Mouse (Mus musculus) heart, embryonic 15.5 days (tissue): ENCODE data around the gene Hand1. TPM values are rescaled to one million over a fixed set of nuclear protein-coding genes. Genes with fewer than 3 reads are reported as not detected.
"Not testable (repeated sequence)": the region's sequence is repeated elsewhere in the genome, so short reads cannot be mapped to it uniquely, and the experiment has no call there.

Experiments used
- ATAC-seq: fragments of 200-750 bp; cut with Nextera tagmentation; replicated peaks from 2 replicates; pipeline ENCODE4 v1.8.0; 2017; ENCODE audit warnings: low read depth, moderate TSS enrichment; ENCODE audit not compliant: insufficient number of reproducible peaks, insufficient read depth, low FRiP score
- H3K27ac ChIP-seq: fragments of 300-500 bp; sonication (generic); 2 replicates; pipeline ENCODE4 v1.5.1; 2015; ENCODE audit warnings: mild to moderate bottlenecking, inconsistent platforms
- H3K27me3 ChIP-seq: fragments of 300-500 bp; sonication (generic); 2 replicates; pipeline ENCODE4 v1.6.1; 2015; ENCODE audit warnings: inconsistent platforms
- H3K36me3 ChIP-seq: fragments of 300-500 bp; sonication (generic); 2 replicates; pipeline ENCODE4 v1.6.1; 2015; ENCODE audit warnings: mild to moderate bottlenecking, inconsistent platforms
- H3K4me1 ChIP-seq: fragments of 300-500 bp; sonication (generic); replicated peaks from 2 replicates; pipeline ENCODE4 v1.6.1; 2015; ENCODE audit warnings: inconsistent platforms
- H3K4me2 ChIP-seq: fragments of 300-500 bp; sonication (generic); 2 replicates; pipeline ENCODE4 v1.6.1; 2015; ENCODE audit warnings: inconsistent platforms, mild to moderate bottlenecking, moderate library complexity
- H3K4me3 ChIP-seq: fragments of 300-500 bp; sonication (generic); 2 replicates; pipeline ENCODE4 v1.5.1; 2015; ENCODE audit warnings: mild to moderate bottlenecking, inconsistent platforms
- H3K9ac ChIP-seq: fragments of 300-500 bp; sonication (generic); 2 replicates; pipeline ENCODE4 v1.6.1; 2015; ENCODE audit warnings: mild to moderate bottlenecking, inconsistent platforms
- H3K9me3 ChIP-seq: fragments of 300-500 bp; sonication (generic); replicated peaks from 2 replicates; pipeline ENCODE4 v1.6.1; 2016; ENCODE audit warnings: inconsistent platforms
- whole genome bisulfite sequencing: fragments of 180-500 bp; shearing (Covaris S2); methylation state at CpG from one replicate; pipeline ENCODE4 v1.1.7; 2015; ENCODE audit warnings: mixed read lengths; 5-methylcytosine and 5-hydroxymethylcytosine counted together
- polyA plus RNA-seq: library from polyadenylated mRNA; unstranded; fragments of >200 nt; fragmentation: Nextera tagmentation; extraction: Ambion mirVana; gene quantifications from 2 replicates; pipeline ENCODE4 v1.2.1, GENCODE M21; 2015

Gene Hand1
- polyA plus RNA-seq, 1 experiment from 2014 or later: 11.4 TPM

- peaks cover 10% of the 10 kb centered on the region; the same call in 1 of the 2 replicates for H3K4me1 ChIP-seq
- H3K9me3 ChIP-seq: no peaks in the 10 kb centered on the region
- H3K27ac ChIP-seq: no peak overlapping the region
- WGBS: 34% methylated on average over 7 of the region's 7 CpGs
- no peak overlapping the region for H3K9ac ChIP-seq
- no peak overlapping the region for H3K4me2 ChIP-seq
- no peaks in the 10 kb centered on the region for H3K36me3 ChIP-seq
- H3K4me3 ChIP-seq: no peak overlapping the region
- peaks cover 18% of the 10 kb centered on the region for H3K27me3 ChIP-seq
- ATAC-seq: peak; percentile 67; the same call in 1 of the 2 replicates
Measured at GRCm38 (mm10) chr11:57847396-57847795, 14.8 kb upstream of the Hand1 start.

- not testable (repeated sequence) for H3K9me3 ChIP-seq, H3K27ac ChIP-seq, H3K4me2 ChIP-seq, H3K4me3 ChIP-seq, H3K9ac ChIP-seq, ATAC-seq, H3K36me3 ChIP-seq
- WGBS: 73% methylated on average over 9 of the region's 9 CpGs
- peaks cover 10% of the 10 kb centered on the region; the same call in 1 of the 2 replicates for H3K4me1 ChIP-seq
- H3K27me3 ChIP-seq: peaks cover 21% of the 10 kb centered on the region
Measured at GRCm38 (mm10) chr11:57846421-57847363, 14.1 kb upstream of the Hand1 start.

- WGBS: 44% methylated on average over 7 of the region's 7 CpGs
- Histone ChIP-seq H3K4me2 (no peak overlapping the region), H3K27me3 (peaks cover 59% of the 10 kb centered on the region), H3K4me3 (no peak overlapping the region), H3K27ac (no peak overlapping the region), H3K9ac (no peak overlapping the region), H3K9me3 (no peaks in the 10 kb centered on the region), H3K36me3 (no peaks in the 10 kb centered on the region), H3K4me1 (peaks cover 14% of the 10 kb centered on the region)
- no peak for ATAC-seq
Measured at GRCm38 (mm10) chr11:57841391-57841790, 8.8 kb upstream of the Hand1 start.

- no peak overlapping the region for H3K9ac ChIP-seq
- H3K9me3 ChIP-seq: no peaks in the 10 kb centered on the region
Measured at GRCm38 (mm10) chr11:57840986-57841385, 8.4 kb upstream of the Hand1 start.

GRCm38 (mm10) chr11:57837861-57838680 is 5.5 kb upstream of the Hand1 start:
- no peak overlapping the region for H3K9ac ChIP-seq
- H3K27me3 ChIP-seq: peaks cover 86% of the 10 kb centered on the region
- H3K4me2 ChIP-seq: no peak overlapping the region
- no peak overlapping the region for H3K4me3 ChIP-seq
- H3K27ac ChIP-seq: no peak overlapping the region
- peaks cover 16% of the 10 kb centered on the region for H3K4me1 ChIP-seq
- WGBS: 32% methylated on average over 22 of the region's 22 CpGs
- H3K9me3 ChIP-seq: no peaks in the 10 kb centered on the region
- H3K36me3 ChIP-seq: no peaks in the 10 kb centered on the region
- ATAC-seq: no peak

More at GRCm38 (mm10) chr11:57840986-57841385, 8.4 kb upstream of the Hand1 start:
- H3K27ac ChIP-seq: no peak overlapping the region
- no peaks in the 10 kb centered on the region for H3K36me3 ChIP-seq
- WGBS: 32% methylated on average over 10 of the region's 10 CpGs
- peaks cover 16% of the 10 kb centered on the region for H3K4me1 ChIP-seq
- no peak overlapping the region for H3K4me2 ChIP-seq
- no peak for ATAC-seq
- peaks cover 63% of the 10 kb centered on the region for H3K27me3 ChIP-seq
- no peak overlapping the region for H3K4me3 ChIP-seq

GRCm38 (mm10) chr11:57836872-57837680 is 4.5 kb upstream of the Hand1 start:
- Histone ChIP-seq H3K27ac (no peak overlapping the region), H3K36me3 (no peaks in the 10 kb centered on the region), H3K4me2 (peak overlapping the region; percentile 58), H3K9me3 (no peaks in the 10 kb centered on the region), H3K4me3 (peak overlapping the region; percentile 27), H3K27me3 (peaks cover 92% of the 10 kb centered on the region), H3K9ac (peak overlapping the region; percentile 25; the same call in 1 of the 2 replicates), H3K4me1 (peaks cover 24% of the 10 kb centered on the region)
- no peak for ATAC-seq
- 7% methylated on average over 38 of the region's 38 CpGs for WGBS

GRCm38 (mm10) chr11:57836401-57836800 is 3.8 kb upstream of the Hand1 start:
- Histone ChIP-seq H3K4me2 (peak overlapping the region; percentile 58; the same call in 1 of the 2 replicates), H3K4me1 (peaks cover 27% of the 10 kb centered on the region), H3K4me3 (peak overlapping the region; percentile 27), H3K9ac (no peak overlapping the region), H3K9me3 (no peaks in the 10 kb centered on the region), H3K27ac (no peak overlapping the region), H3K36me3 (no peaks in the 10 kb centered on the region), H3K27me3 (peaks cover 94% of the 10 kb centered on the region)
- WGBS: 31% methylated on average over 9 of the region's 9 CpGs
- no peak for ATAC-seq

GRCm38 (mm10) chr11:57835931-57836330 is 3.3 kb upstream of the Hand1 start:
- Histone ChIP-seq H3K27ac (no peak overlapping the region), H3K27me3 (peaks cover 94% of the 10 kb centered on the region), H3K36me3 (no peaks in the 10 kb centered on the region), H3K4me3 (no peak overlapping the region), H3K9ac (no peak overlapping the region), H3K9me3 (no peaks in the 10 kb centered on the region), H3K4me2 (no peak overlapping the region), H3K4me1 (peaks cover 29% of the 10 kb centered on the region)
- ATAC-seq: no peak
- WGBS: 41% methylated on average over 3 of the region's 3 CpGs

- ATAC-seq: no peak
- Histone ChIP-seq H3K27ac (no peak overlapping the region), H3K4me3 (no peak overlapping the region), H3K4me1 (peaks cover 29% of the 10 kb centered on the region), H3K27me3 (peaks cover 94% of the 10 kb centered on the region), H3K9ac (no peak overlapping the region), H3K4me2 (no peak overlapping the region), H3K36me3 (no peaks in the 10 kb centered on the region), H3K9me3 (no peaks in the 10 kb centered on the region)
- 17% methylated on average over 2 of the region's 2 CpGs for WGBS
Measured at GRCm38 (mm10) chr11:57835331-57835730, 2.7 kb upstream of the Hand1 start.

GRCm38 (mm10) chr11:57834031-57834430 is 1.4 kb upstream of the Hand1 start:
- peak overlapping the region; percentile 78 for H3K27ac ChIP-seq
- H3K36me3 ChIP-seq: no peaks in the 10 kb centered on the region
- H3K4me3 ChIP-seq: peak overlapping the region; percentile 27
- 34% methylated on average over 6 of the region's 6 CpGs for WGBS
- no peak for ATAC-seq
- peak overlapping the region; percentile 55 for H3K4me2 ChIP-seq
- peaks cover 94% of the 10 kb centered on the region for H3K27me3 ChIP-seq
- peaks cover 33% of the 10 kb centered on the region for H3K4me1 ChIP-seq
- peak overlapping the region; percentile 41; the same call in 1 of the 2 replicates for H3K9ac ChIP-seq
- H3K9me3 ChIP-seq: no peaks in the 10 kb centered on the region
